Comparison of ENCODE assay signal across 12 mouse cellular contexts in genomic region chr3:132910727-132911126, GRCm38 (mm10). TPM values are rescaled to one million over a fixed set of nuclear protein-coding genes. Genes with fewer than 3 reads are reported as not detected.
"Had no signal": no experiment of that assay in that cellular context is flagged by ENCODE, and none has a peak within 500 bp of the region (broad histone marks: within the 10 kb centered on the region; RNA-seq: fewer than 3 reads in every experiment).

No protein-coding gene starts in this region.

- H3K9me3 ChIP-seq: intestine, embryonic 15.5 days; liver, embryonic 12.5 days; lung, embryonic 15.5 days; megakaryocyte, embryonic 14.5 days; midbrain, embryonic 13.5 days had no signal

- H3K4me1 ChIP-seq: intestine, embryonic 15.5 days; liver, embryonic 12.5 days; megakaryocyte, embryonic 14.5 days; midbrain, embryonic 13.5 days had no signal

- H3K9ac ChIP-seq: intestine, embryonic 15.5 days; liver, embryonic 12.5 days; lung, embryonic 15.5 days; midbrain, embryonic 13.5 days had no signal

- H3K4me3 ChIP-seq: intestine, embryonic 15.5 days; left cerebral cortex, adult 2 months; liver, embryonic 12.5 days; lung, embryonic 15.5 days; megakaryocyte, embryonic 14.5 days; midbrain, embryonic 13.5 days had no signal

- H3K27me3 ChIP-seq: intestine, embryonic 15.5 days; liver, embryonic 12.5 days; lung, embryonic 15.5 days; midbrain, embryonic 13.5 days had no signal

- H3K27ac ChIP-seq: intestine, embryonic 15.5 days; left cerebral cortex, adult 2 months; liver, embryonic 12.5 days; lung, embryonic 15.5 days; macrophage; midbrain, embryonic 13.5 days had no signal

- ATAC-seq: intestine, embryonic 15.5 days; liver, embryonic 12.5 days; midbrain, embryonic 13.5 days had no signal

- H3K4me2 ChIP-seq: intestine, embryonic 15.5 days; liver, embryonic 12.5 days; lung, embryonic 15.5 days; midbrain, embryonic 13.5 days had no signal

- H3K36me3 ChIP-seq: intestine, embryonic 15.5 days; liver, embryonic 12.5 days; lung, embryonic 15.5 days; midbrain, embryonic 13.5 days had no signal

- DNase-seq: kidney, adult 2 months; kidney, postnatal 25 days; lung, postnatal 14 days; right cerebral cortex, postnatal 14 days; thymus, postnatal 4 days had no signal

RNA-seq across cellular contexts. Expression of gene Npnt, which starts 39.4 kb away (rescaled TPM):
- polyA plus RNA-seq: macrophage had no signal
